Mouse (Mus musculus): ENCODE results near the gene Gm21970. TPM values are rescaled to one million over a fixed set of nuclear protein-coding genes. Genes with fewer than 3 reads are reported as not detected.
"Not testable (repeated sequence)": the region's sequence is repeated elsewhere in the genome, so short reads cannot be mapped to it uniquely, and the experiment has no call there.

Gene Gm21970
- total RNA-seq, 2 experiments from 2014 or later, result not detected

- no peak for ATAC-seq (replicated peaks; ENCODE audit: low FRiP score, low TSS enrichment, poor library complexity, severe bottlenecking)
These were observed 36.8 kb downstream of the Gm21970 start for GRCm38 (mm10) chr16:91428259-91428865.

GRCm38 (mm10) chr16:91432720-91433328 lies 41.3 kb downstream of the Gm21970 start:
- ATAC-seq (replicated peaks; ENCODE audit: low FRiP score, low TSS enrichment, poor library complexity, severe bottlenecking), result no peak

- ATAC-seq (replicated peaks; ENCODE audit: low FRiP score, low TSS enrichment, poor library complexity, severe bottlenecking), result peak; percentile 48
These were observed 41.9 kb downstream of the Gm21970 start for GRCm38 (mm10) chr16:91433329-91433933.

GRCm38 (mm10) chr16:91434119-91434518 lies 42.6 kb downstream of the Gm21970 start:
- ATAC-seq (replicated peaks; ENCODE audit: low FRiP score, low TSS enrichment, poor library complexity, severe bottlenecking), result 0 out of 2 replicates have a peak, but pooled peaks have one; percentile 6

- ATAC-seq (replicated peaks; ENCODE audit: low FRiP score, low TSS enrichment, poor library complexity, severe bottlenecking), result no peak
These were observed 46.6 kb downstream of the Gm21970 start for GRCm38 (mm10) chr16:91438081-91438480.

GRCm38 (mm10) chr16:91438599-91438998 lies 47.1 kb downstream of the Gm21970 start:
- ATAC-seq (replicated peaks; ENCODE audit: low FRiP score, low TSS enrichment, poor library complexity, severe bottlenecking), result not testable (repeated sequence)

GRCm38 (mm10) chr16:91441366-91441765 lies 49.8 kb downstream of the Gm21970 start:
- ATAC-seq (replicated peaks; ENCODE audit: low FRiP score, low TSS enrichment, poor library complexity, severe bottlenecking), result peak; percentile 82

GRCm38 (mm10) chr16:91441811-91442240 lies 50.3 kb downstream of the Gm21970 start:
- peak; percentile 94 for ATAC-seq (replicated peaks; ENCODE audit: low FRiP score, low TSS enrichment, poor library complexity, severe bottlenecking)

GRCm38 (mm10) chr16:91442446-91442845 lies 50.9 kb downstream of the Gm21970 start:
- peak; percentile 58 for ATAC-seq (replicated peaks; ENCODE audit: low FRiP score, low TSS enrichment, poor library complexity, severe bottlenecking)

- no peak for ATAC-seq (replicated peaks; ENCODE audit: low FRiP score, low TSS enrichment, poor library complexity, severe bottlenecking)
These were observed 51.7 kb downstream of the Gm21970 start for GRCm38 (mm10) chr16:91443211-91443611.

- no peak for ATAC-seq (replicated peaks; ENCODE audit: low FRiP score, low TSS enrichment, poor library complexity, severe bottlenecking)
These were observed 53.3 kb downstream of the Gm21970 start for GRCm38 (mm10) chr16:91444847-91445246.

GRCm38 (mm10) chr16:91445566-91445965 lies 54.0 kb downstream of the Gm21970 start:
- no peak for ATAC-seq (replicated peaks; ENCODE audit: low FRiP score, low TSS enrichment, poor library complexity, severe bottlenecking)

- ATAC-seq (replicated peaks; ENCODE audit: low FRiP score, low TSS enrichment, poor library complexity, severe bottlenecking), result peak; percentile 7; the same call in 1 of the 2 replicates
These were observed 55.4 kb downstream of the Gm21970 start for GRCm38 (mm10) chr16:91446778-91447511.

- peak; percentile 46 for ATAC-seq (replicated peaks; ENCODE audit: low FRiP score, low TSS enrichment, poor library complexity, severe bottlenecking)
These were observed 56.0 kb downstream of the Gm21970 start for GRCm38 (mm10) chr16:91447512-91447900.

GRCm38 (mm10) chr16:91448088-91448487 lies 56.6 kb downstream of the Gm21970 start:
- peak; percentile 68 for ATAC-seq (replicated peaks; ENCODE audit: low FRiP score, low TSS enrichment, poor library complexity, severe bottlenecking)

- ATAC-seq (replicated peaks; ENCODE audit: low FRiP score, low TSS enrichment, poor library complexity, severe bottlenecking), result 0 out of 2 replicates have a peak, but pooled peaks have one; percentile 27
These were observed 57.4 kb downstream of the Gm21970 start for GRCm38 (mm10) chr16:91448895-91449294.

GRCm38 (mm10) chr16:91450137-91451064 lies 58.9 kb downstream of the Gm21970 start:
- ATAC-seq (replicated peaks; ENCODE audit: low FRiP score, low TSS enrichment, poor library complexity, severe bottlenecking), result no peak

GRCm38 (mm10) chr16:91451949-91452348 lies 60.4 kb downstream of the Gm21970 start:
- ATAC-seq (replicated peaks; ENCODE audit: low FRiP score, low TSS enrichment, poor library complexity, severe bottlenecking), result no peak

GRCm38 (mm10) chr16:91452363-91452896 lies 60.9 kb downstream of the Gm21970 start:
- ATAC-seq (replicated peaks; ENCODE audit: low FRiP score, low TSS enrichment, poor library complexity, severe bottlenecking), result no peak

All from megakaryocyte-erythroid progenitor cell, adult 5-6 weeks (primary cell).